Mouse (Mus musculus) thymus, postnatal 36 days (tissue): ENCODE results near the gene Atp13a3.

Source experiments
- DNase-seq, 2 experiments: peaks; one replicate each; pipeline ENCODE4 v3.0.0; 2022; ENCODE audit warnings: mixed read lengths in 2 of 2

Atp13a3 gene

GRCm38 (mm10) chr16:30310647-30311046 lies 95.1 kb downstream of the Atp13a3 start, which contains the start of gene Gp5:
TSS of gene Gp5 (minus strand) at chr16:30310779.
- no peak for DNase-seq

DNA sequence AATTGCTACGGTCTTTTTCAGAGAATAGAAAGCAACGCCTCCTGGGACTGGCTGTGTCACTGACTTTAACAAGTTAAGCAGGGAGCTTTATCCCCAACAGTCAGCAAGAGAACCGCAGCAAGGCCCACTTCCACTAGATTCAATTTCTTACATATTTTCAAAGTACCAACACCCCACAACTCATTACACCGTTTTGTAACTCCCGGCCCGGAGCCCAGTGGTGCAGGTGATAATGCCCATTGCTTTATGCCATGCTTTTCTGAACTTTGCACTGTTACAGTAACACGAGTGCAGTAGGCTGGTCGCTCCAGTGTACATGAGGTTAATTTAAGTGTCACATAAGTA lies 95.6 kb downstream of the Atp13a3 start:
- DNase-seq = no peak

DNA sequence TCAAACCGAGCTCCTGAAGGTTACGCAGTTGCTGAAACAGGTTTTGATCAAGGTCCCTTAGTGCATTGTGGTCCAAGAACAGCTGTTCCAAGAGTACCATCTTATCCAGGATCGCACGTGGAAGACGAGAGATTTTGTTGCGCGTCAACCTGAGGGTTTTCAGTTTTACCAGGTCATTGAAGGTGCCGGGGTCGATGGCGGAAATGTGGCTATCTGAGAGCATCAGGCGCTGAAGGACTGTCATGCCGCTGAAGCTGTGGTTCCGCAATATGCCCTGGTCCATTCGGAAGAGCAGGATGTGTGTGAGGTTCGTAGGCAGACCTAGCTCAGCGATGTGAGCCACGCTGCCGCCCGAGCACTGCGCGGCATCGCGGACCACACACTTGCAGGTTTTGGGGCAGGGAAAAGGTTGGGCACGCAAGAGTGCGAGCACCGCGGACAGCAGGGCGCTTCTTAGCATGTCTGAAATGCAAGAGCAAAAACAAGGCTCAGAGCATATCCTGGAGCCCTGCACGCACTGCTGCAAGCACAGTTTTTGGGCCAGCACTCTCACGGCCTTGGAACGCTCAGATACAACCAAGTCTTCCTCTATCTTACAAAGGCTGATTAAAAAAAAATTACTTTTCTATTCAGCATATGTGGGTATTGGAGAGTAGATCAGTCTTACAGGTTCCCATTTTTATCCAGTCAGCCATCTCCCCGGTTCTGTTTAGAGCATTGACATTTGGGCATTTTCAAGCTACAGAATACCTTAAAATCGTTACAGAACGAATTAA lies 96.2 kb downstream of the Atp13a3 start:
- peak in 1 of 2 experiments; percentile 9 for DNase-seq

GRCm38 (mm10) chr16:30308616-30309394 lies 97.0 kb downstream of the Atp13a3 start:
- DNase-seq = peak; percentile 37 to 47

GRCm38 (mm10) chr16:30307961-30308615 lies 97.7 kb downstream of the Atp13a3 start:
- DNase-seq = peak in 1 of 2 experiments; percentile 4

DNA sequence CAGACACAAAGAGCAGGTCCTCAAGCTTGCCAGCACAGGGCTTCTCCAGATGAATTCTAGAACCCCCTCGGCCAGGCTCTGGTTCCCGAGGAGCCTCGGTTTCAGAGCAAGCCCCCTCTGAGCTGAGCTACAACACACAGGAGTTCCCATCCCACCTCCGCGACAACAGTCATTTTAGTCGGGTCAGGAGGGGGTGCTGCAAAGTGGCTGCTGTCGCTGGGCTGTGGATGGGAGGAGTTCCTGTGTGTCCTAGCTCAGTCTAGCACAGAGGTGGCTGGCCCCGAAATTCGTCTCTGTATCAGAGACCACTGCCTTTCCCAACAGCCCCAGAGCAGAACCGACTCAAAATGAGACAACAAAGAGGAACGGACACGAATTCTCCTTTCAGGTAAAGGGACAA lies 98.5 kb downstream of the Atp13a3 start:
- DNase-seq = no peak

- DNase-seq = no peak
Measured at GRCm38 (mm10) chr16:30306102-30306501, 99.7 kb downstream of the Atp13a3 start.

DNA sequence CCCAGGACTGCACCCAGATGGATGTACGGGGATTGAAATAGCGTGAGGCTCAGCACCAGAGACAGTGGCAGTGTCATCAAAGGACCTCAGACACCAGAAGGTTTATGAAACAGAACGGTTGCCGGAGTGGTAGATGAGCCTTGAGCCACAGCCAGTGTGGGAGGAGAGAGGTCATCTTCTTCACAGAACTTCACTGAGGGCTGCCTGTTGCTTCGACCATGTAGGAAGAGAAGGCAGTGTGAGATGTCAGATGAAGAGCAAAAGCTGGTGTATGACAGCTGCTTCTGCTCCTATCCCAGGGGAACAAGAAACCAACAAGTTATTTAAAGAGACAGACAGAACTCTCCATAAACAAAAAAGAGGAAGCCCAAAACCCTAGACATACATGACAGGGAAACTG lies 101.5 kb downstream of the Atp13a3 start:
- DNase-seq = no peak

DNA sequence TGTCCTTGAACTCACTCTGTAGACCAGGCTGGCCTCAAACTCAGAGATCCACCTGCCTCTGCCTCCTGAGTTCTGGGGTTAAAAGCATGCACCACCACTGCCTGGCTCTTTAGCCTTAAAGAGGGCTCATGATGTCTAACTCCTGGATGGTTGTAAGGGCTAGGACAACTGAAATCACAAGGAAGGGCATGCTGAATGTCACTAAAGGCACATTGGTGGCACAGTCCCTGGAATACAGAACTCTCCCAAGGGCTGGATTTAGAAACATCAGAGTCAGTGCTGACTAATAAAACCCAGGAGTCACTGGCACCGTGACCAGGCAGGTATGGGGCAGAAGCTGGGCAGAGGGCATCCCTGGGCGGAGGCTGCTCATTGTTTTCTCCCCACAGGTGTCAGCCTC lies 102.4 kb downstream of the Atp13a3 start:
- DNase-seq = no peak

DNA sequence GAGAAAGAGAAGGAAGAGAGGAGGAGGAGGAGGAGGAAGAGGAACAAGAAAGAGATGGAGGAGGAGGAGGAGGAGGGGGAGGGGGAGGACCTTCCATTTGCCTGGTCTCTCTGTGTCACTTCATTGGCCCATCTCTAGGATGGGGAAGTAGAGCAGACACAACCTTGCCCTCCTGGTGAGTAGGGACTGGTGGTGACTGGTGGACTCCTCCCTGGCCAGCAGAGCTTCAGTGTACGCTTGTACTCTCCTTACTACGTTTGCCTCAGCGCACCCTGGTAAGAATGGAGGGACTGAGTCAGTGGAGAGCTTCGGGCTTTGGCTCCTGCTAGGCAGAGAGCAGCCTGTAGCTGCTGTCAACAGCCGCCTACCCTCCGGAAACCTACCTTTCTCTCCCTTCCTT lies 103.1 kb downstream of the Atp13a3 start:
- DNase-seq = no peak

DNA sequence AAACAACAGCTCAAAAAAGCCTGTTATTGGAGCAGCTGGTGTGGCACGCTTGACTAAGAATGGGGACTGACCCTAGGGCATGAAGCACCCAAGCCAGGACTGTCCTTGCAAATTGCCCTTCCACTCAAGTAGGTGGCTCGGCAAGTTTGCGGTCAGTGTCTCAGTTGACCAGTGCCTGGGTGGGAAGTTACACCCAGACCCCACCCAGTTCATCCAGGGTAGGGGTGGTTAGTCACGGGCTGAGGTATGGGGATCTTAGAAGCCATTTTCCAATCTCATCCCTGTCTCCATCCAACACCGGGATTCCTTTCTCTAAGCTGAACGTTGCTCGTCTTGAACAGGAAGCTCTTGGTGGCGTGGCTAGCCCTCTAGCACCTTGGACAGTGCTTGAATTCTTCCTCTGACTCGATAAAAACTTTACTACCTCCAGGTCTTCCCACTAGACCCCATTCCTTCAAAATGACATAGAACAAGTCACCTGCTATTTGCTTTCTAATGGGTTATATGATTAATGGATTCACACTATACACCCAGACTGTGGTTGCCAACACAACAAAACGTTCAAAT lies 106.0 kb downstream of the Atp13a3 start:
- DNase-seq = no peak

DNA sequence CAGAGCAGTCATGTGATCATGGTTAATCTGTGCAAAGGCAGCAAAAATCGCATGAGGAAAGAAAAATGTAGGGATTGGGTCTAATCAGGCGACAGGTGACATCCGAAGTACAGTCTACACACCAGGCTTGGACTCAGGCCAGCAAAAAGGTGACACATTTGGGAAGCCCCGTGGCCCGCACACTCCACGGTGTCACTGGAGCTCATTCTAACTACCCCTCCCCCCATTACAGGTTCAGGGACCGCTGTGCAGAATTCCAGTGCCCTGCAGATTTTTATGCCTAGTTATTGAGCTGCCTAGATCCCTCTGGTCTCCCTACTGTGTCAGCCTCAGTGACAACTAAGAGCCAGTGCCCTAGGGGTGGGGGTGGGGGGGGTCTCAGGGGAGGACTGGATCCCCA lies 108.3 kb downstream of the Atp13a3 start:
- DNase-seq = no peak

DNA sequence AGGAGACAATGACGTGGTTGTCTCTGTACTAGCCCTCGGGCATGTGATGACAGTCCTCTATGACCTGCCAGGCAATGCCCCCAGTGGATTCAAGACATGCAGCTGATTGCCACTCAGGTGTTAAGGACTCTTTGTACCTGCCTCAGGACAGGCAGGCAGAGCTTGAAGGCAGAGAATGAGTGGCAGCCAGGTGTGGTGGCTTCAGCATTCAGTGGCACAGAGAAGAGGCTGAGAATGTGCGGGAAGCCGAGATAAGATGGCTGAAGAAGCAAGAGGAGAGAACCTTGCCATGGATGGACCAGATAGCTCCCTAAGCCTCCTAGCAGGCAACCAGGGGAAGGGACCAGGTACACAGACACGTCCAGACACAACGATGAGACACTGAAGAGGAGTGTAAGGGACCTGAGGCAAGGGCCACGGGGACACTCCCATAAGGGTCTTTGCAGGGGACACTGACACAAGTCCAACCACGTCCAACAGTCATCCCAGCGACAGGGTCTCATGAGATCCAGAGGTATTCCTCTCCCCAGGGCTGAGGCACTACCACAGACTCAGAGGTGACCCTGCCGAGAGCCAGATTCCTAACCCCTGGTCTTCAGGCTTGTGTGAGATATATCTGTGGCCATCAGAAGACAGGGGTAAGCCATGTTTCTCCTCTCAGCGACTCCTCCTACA lies 109.0 kb downstream of the Atp13a3 start:
- DNase-seq = no peak

DNA sequence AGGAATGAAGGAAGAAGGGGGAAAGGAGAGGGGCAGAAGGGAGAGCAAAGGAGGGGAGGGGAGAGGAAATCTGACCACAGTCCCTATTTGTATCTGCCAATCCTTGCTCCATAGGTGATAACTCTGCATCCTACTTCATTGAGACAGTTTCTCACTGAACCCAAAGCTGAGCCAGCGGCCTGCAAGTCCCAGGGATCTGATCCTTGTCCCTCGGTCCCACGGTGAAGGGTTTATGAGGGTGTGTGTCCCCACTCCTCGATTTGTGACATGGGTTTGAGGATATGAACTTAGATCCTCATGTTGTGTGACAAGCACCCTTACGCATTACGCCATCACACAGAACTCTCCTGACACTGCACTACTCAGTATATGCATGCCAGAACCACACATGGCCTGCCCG lies 110.7 kb downstream of the Atp13a3 start:
- no peak for DNase-seq

DNA sequence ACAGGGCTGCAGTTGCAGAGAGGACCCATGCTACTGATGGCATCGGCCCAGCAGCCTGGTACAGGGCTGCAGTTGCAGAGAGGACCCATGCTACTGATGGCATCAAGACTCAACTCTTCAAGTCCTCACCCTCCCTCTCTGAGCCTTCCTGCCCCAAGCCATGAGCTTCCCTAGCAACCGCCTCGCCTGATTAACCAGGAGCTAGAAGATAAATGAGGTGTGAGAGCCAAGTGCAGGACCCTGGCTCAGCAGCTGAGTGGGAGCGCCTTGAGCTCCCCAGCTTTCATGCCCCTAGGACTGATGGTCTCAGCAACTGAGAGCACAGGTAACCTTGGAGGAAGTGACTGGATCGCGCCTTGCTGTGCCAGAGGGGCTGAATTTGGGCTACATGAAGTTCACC lies 115.3 kb downstream of the Atp13a3 start:
- no peak for DNase-seq

DNA sequence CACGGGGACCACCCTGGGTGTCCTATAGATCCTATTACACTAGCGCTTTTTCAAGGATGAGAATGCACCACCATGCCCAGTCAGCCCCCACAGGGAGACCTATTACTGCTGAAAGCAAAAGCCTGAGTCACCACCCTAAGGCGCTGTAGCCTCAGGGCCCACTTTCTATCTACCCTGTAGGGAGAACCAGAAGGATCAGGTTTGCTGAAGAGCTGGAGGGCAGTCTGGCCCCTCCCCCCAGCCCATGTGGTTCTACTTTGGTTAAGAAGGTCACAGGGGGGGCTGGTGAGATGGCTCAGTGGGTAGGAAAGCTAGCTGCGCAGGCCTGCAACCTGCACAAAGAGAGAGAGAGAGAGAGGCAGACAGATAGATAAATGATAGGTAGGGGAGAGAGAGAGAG lies 120.1 kb downstream of the Atp13a3 start:
- no peak for DNase-seq

- DNase-seq = peak; percentile 42 to 43
Measured at GRCm38 (mm10) chr16:30283743-30284337, 121.9 kb downstream of the Atp13a3 start.

DNA sequence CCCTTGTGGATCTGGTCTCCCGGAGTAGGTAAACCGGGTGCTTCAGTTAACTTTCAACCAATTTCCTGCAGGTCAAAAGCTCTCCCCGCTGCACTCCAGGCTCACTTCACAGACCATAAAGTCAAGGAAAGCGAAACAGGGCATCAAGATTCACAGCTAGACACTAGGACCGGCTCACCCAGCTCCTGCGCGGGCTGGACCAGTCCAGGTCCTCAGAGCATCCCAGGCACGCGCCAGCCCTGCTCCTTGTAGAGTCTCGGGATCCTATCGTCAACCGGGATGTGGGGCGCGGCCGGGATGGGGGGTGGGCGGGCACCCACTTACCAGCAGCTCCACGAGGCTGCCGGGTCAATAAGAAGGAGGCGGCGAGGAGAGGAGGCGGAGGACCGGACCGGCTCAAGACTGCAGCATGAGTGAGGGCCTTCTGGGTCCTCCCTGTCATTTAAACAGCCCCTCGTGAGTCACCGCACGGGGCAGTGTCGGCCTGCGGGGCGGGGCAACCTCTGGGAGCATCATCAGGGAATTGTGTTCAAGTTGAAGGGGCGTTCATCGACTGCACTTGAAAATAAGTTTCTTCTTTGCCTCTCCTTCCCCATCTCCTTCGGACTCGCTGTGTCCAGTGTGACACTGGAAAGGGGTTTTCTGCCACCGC lies 122.8 kb downstream of the Atp13a3 start, which contains the start of gene Lrrc15:
Gene Lrrc15, minus strand, starts transcription at position 413 of the 652 bp plus-strand sequence.
- no peak for DNase-seq

DNA sequence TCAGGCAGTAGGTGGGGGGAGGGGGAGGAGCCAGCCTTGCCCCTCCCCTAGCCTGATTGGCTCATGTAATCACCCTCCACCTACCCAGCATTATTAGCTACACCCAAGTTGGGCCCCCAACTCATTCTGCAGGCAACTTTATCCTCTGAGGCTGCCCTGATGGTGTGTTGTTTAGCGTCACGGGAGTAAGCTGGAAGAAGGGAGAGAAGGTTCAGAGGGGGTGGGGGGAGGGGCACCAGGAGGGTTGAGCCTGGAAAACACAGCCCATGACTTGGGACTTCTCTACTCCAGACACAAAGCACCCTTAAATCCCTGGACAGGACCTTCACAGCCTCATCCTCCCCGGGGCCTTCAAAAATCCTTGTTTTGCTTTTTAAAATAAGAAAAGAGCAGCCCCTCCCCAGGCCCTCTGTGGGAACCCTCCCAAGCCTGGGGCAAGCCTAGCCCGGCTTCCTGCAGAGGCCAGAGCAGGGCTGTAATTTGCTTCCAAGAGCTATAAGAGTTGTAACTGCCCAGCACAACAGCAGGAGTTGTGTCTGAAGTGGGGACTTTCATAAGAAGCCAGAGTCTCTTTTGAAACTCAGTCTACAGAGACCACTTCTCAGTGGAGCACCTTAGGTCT lies 125.0 kb downstream of the Atp13a3 start:
- DNase-seq = no peak

DNA sequence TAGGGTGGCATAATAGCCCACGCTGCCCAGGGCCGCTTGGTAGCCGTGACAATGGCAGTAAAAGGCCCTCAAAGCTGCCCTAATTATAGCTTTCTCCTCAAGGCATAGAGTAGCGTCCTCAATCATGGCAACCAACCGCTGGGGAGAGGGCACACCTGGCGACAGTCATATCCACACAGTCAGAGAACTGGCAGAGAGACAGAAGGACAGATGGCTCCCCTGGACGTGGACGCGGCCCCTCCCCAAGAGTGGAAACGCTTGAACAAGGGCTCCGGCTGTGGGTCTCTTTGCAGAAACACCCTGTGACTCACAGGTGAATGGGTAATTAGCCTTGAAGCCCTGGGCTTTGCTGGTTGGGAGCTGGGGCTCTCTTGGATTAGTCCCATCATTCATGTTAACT lies 127.4 kb downstream of the Atp13a3 start:
- DNase-seq = no peak
